Mouse (Mus musculus): ENCODE measurements around the gene Myrip. TPM values are rescaled to one million over a fixed set of nuclear protein-coding genes. Genes with fewer than 3 reads are reported as not detected.

Myrip gene
- polyA plus RNA-seq, 1 experiment, result 1.3 TPM

GRCm38 (mm10) chr9:120350346-120350745 lies 49.0 kb downstream of the Myrip start:
- no peaks in the 10 kb centered on the region for H3K36me3 ChIP-seq (ENCODE audit: control insufficient read depth, insufficient read depth, low read length)
- no peak overlapping the region for H3K4me3 ChIP-seq (ENCODE audit: insufficient read depth, low read depth, low read length)
- no peak overlapping the region; the same call in 1 of the 2 replicates for H3K27ac ChIP-seq (ENCODE audit: insufficient read depth, low read depth, low read length)
- H3K4me1 ChIP-seq (ENCODE audit: control insufficient read depth, insufficient read depth, low read length), result no peaks in the 10 kb centered on the region
- WGBS, result 48% methylated on average over 6 of the region's 6 CpGs
- H3K27me3 ChIP-seq (replicated peaks; ENCODE audit: control insufficient read depth, insufficient read depth, low read length), result no peaks in the 10 kb centered on the region
- TF ChIP-seq POLR2A (IDR thresholded peaks at IDR 0.05; ENCODE audit: low read depth, low read length), result no peak
- TF ChIP-seq CTCF (conservative IDR thresholded peaks at IDR 0.05; ENCODE audit: insufficient read depth, insufficient read length, low read depth, low read length), result no peak
- DNase-seq, result peak; percentile 47

GRCm38 (mm10) chr9:120351061-120351460 lies 49.7 kb downstream of the Myrip start:
- peak; percentile 5 for DNase-seq
- no peaks in the 10 kb centered on the region for H3K4me1 ChIP-seq (ENCODE audit: control insufficient read depth, insufficient read depth, low read length)
- 38% methylated on average over 7 of the region's 7 CpGs for WGBS
- no peak overlapping the region for H3K4me3 ChIP-seq (ENCODE audit: insufficient read depth, low read depth, low read length)
- H3K27ac ChIP-seq (ENCODE audit: insufficient read depth, low read depth, low read length), result no peak overlapping the region
- H3K36me3 ChIP-seq (ENCODE audit: control insufficient read depth, insufficient read depth, low read length), result no peaks in the 10 kb centered on the region
- TF ChIP-seq POLR2A (IDR thresholded peaks at IDR 0.05; ENCODE audit: low read depth, low read length) (no peak), CTCF (conservative IDR thresholded peaks at IDR 0.05; ENCODE audit: insufficient read depth, insufficient read length, low read depth, low read length) (no peak)
- no peaks in the 10 kb centered on the region for H3K27me3 ChIP-seq (replicated peaks; ENCODE audit: control insufficient read depth, insufficient read depth, low read length)

- Histone ChIP-seq H3K27ac (ENCODE audit: insufficient read depth, low read depth, low read length) (no peak overlapping the region), H3K4me1 (ENCODE audit: control insufficient read depth, insufficient read depth, low read length) (no peaks in the 10 kb centered on the region), H3K27me3 (replicated peaks; ENCODE audit: control insufficient read depth, insufficient read depth, low read length) (no peaks in the 10 kb centered on the region), H3K4me3 (ENCODE audit: insufficient read depth, low read depth, low read length) (no peak overlapping the region), H3K36me3 (ENCODE audit: control insufficient read depth, insufficient read depth, low read length) (no peaks in the 10 kb centered on the region)
- TF ChIP-seq CTCF (conservative IDR thresholded peaks at IDR 0.05; ENCODE audit: insufficient read depth, insufficient read length, low read depth, low read length) (no peak), POLR2A (IDR thresholded peaks at IDR 0.05; ENCODE audit: low read depth, low read length) (no peak)
- WGBS, result 64% methylated on average over 8 of the region's 8 CpGs
- DNase-seq, result no peak
These were observed 50.2 kb downstream of the Myrip start for GRCm38 (mm10) chr9:120351474-120351873.

GRCm38 (mm10) chr9:120353036-120353435 lies 51.7 kb downstream of the Myrip start:
- 62% methylated on average over 4 of the region's 4 CpGs for WGBS
- no peaks in the 10 kb centered on the region for H3K4me1 ChIP-seq (ENCODE audit: control insufficient read depth, insufficient read depth, low read length)
- no peak overlapping the region for H3K4me3 ChIP-seq (ENCODE audit: insufficient read depth, low read depth, low read length)
- H3K27me3 ChIP-seq (replicated peaks; ENCODE audit: control insufficient read depth, insufficient read depth, low read length), result no peaks in the 10 kb centered on the region
- DNase-seq, result peak; percentile 56
- TF ChIP-seq CTCF (conservative IDR thresholded peaks at IDR 0.05; ENCODE audit: insufficient read depth, insufficient read length, low read depth, low read length), result no peak
- TF ChIP-seq POLR2A (IDR thresholded peaks at IDR 0.05; ENCODE audit: low read depth, low read length), result no peak
- no peak overlapping the region for H3K27ac ChIP-seq (ENCODE audit: insufficient read depth, low read depth, low read length)
- H3K36me3 ChIP-seq (ENCODE audit: control insufficient read depth, insufficient read depth, low read length), result no peaks in the 10 kb centered on the region

GRCm38 (mm10) chr9:120353967-120354366 lies 52.7 kb downstream of the Myrip start:
- WGBS, result 86% methylated on average over 3 of the region's 3 CpGs
- no peak for DNase-seq
- Histone ChIP-seq H3K36me3 (ENCODE audit: control insufficient read depth, insufficient read depth, low read length) (no peaks in the 10 kb centered on the region), H3K4me1 (ENCODE audit: control insufficient read depth, insufficient read depth, low read length) (no peaks in the 10 kb centered on the region), H3K4me3 (ENCODE audit: insufficient read depth, low read depth, low read length) (no peak overlapping the region), H3K27ac (ENCODE audit: insufficient read depth, low read depth, low read length) (no peak overlapping the region), H3K27me3 (replicated peaks; ENCODE audit: control insufficient read depth, insufficient read depth, low read length) (no peaks in the 10 kb centered on the region)
- TF ChIP-seq POLR2A (IDR thresholded peaks at IDR 0.05; ENCODE audit: low read depth, low read length) (no peak), CTCF (conservative IDR thresholded peaks at IDR 0.05; ENCODE audit: insufficient read depth, insufficient read length, low read depth, low read length) (0 out of 2 replicates have a peak, but pooled peaks have one; percentile 19)

- H3K27me3 ChIP-seq (replicated peaks; ENCODE audit: control insufficient read depth, insufficient read depth, low read length), result no peaks in the 10 kb centered on the region
- H3K27ac ChIP-seq (ENCODE audit: insufficient read depth, low read depth, low read length), result no peak overlapping the region
- no peak overlapping the region for H3K4me3 ChIP-seq (ENCODE audit: insufficient read depth, low read depth, low read length)
- no peaks in the 10 kb centered on the region for H3K4me1 ChIP-seq (ENCODE audit: control insufficient read depth, insufficient read depth, low read length)
- DNase-seq, result no peak
- TF ChIP-seq POLR2A (IDR thresholded peaks at IDR 0.05; ENCODE audit: low read depth, low read length), result no peak
- no peak for TF ChIP-seq CTCF (conservative IDR thresholded peaks at IDR 0.05; ENCODE audit: insufficient read depth, insufficient read length, low read depth, low read length)
- H3K36me3 ChIP-seq (ENCODE audit: control insufficient read depth, insufficient read depth, low read length), result no peaks in the 10 kb centered on the region
- 88% methylated on average over 12 of the region's 12 CpGs for WGBS
These were observed 53.4 kb downstream of the Myrip start for GRCm38 (mm10) chr9:120354550-120355345.

GRCm38 (mm10) chr9:120356490-120356889 lies 55.2 kb downstream of the Myrip start:
- Histone ChIP-seq H3K4me3 (ENCODE audit: insufficient read depth, low read depth, low read length) (no peak overlapping the region), H3K27me3 (replicated peaks; ENCODE audit: control insufficient read depth, insufficient read depth, low read length) (no peaks in the 10 kb centered on the region), H3K4me1 (ENCODE audit: control insufficient read depth, insufficient read depth, low read length) (no peaks in the 10 kb centered on the region), H3K27ac (ENCODE audit: insufficient read depth, low read depth, low read length) (no peak overlapping the region), H3K36me3 (ENCODE audit: control insufficient read depth, insufficient read depth, low read length) (no peaks in the 10 kb centered on the region)
- no peak for DNase-seq
- WGBS, result 65% methylated on average over 6 of the region's 6 CpGs
- TF ChIP-seq POLR2A (IDR thresholded peaks at IDR 0.05; ENCODE audit: low read depth, low read length), result no peak
- no peak for TF ChIP-seq CTCF (conservative IDR thresholded peaks at IDR 0.05; ENCODE audit: insufficient read depth, insufficient read length, low read depth, low read length)
